Mouse (Mus musculus) bone marrow macrophage, adult 2 months (primary cell): ENCODE measurements around the gene Snrpd3. TPM values are rescaled to one million over a fixed set of nuclear protein-coding genes. Genes with fewer than 3 reads are reported as not detected.
"Not testable (repeated sequence)": the region's sequence is repeated elsewhere in the genome, so short reads cannot be mapped to it uniquely, and the experiment has no call there.

Experiments used
- H3K27ac ChIP-seq: 2 replicates; pipeline ENCODE4 v1.5.1; 2012; ENCODE audit warnings: low read depth, low read length; ENCODE audit not compliant: insufficient read depth
- H3K4me1 ChIP-seq: 2 replicates; pipeline ENCODE4 v1.6.1; 2012; ENCODE audit warnings: low read length; ENCODE audit not compliant: control insufficient read depth, insufficient read depth
- H3K4me3 ChIP-seq: 2 replicates; pipeline ENCODE4 v1.5.1; 2012; ENCODE audit warnings: mild to moderate bottlenecking, low read length, moderate library complexity; ENCODE audit not compliant: insufficient read depth
- CTCF ChIP-seq: IDR thresholded peaks from 2 replicates; pipeline ENCODE4 v1.5.1; 2012; ENCODE audit warnings: low read depth, mild to moderate bottlenecking, low read length, moderate library complexity
- POLR2A ChIP-seq: IDR thresholded peaks from 2 replicates; pipeline ENCODE4 v1.6.1; 2012; ENCODE audit warnings: mild to moderate bottlenecking, low read depth, low read length, borderline replicate concordance
- polyA plus RNA-seq: library from polyadenylated mRNA; stranded (reverse); fragments of >200 nt; gene quantifications from 2 replicates; pipeline ENCODE4 v1.2.4, GENCODE M21; 2012; ENCODE audit not compliant: missing spikeins, insufficient read depth, insufficient read length

The Snrpd3 gene
- polyA plus RNA-seq, 1 experiment = 94.5 TPM

DNA sequence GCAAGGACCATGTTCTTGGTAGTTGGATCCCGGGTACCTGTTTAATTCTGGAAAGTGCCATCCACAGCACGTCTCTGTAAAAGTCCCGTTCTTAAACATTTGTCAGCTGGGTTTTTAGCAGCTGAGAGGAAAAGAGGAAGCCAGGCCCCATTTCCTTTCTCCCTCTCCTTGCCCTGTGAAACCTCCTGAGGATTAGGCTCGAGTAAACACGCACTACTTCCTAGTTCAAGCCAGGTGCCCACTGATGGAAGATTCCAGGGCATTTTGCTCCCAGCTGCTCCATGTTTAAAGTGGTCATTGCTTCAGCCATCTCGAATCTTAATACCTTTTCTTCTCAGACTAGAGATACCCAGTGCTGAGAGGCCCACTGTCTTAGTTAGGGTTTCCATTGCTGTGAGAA lies 32.6 kb upstream of the Snrpd3 start:
- Histone ChIP-seq H3K27ac (no peak overlapping the region), H3K4me1 (peaks cover 13% of the 10 kb centered on the region), H3K4me3 (no peak overlapping the region)
- TF ChIP-seq CTCF (no peak), POLR2A (no peak)

DNA sequence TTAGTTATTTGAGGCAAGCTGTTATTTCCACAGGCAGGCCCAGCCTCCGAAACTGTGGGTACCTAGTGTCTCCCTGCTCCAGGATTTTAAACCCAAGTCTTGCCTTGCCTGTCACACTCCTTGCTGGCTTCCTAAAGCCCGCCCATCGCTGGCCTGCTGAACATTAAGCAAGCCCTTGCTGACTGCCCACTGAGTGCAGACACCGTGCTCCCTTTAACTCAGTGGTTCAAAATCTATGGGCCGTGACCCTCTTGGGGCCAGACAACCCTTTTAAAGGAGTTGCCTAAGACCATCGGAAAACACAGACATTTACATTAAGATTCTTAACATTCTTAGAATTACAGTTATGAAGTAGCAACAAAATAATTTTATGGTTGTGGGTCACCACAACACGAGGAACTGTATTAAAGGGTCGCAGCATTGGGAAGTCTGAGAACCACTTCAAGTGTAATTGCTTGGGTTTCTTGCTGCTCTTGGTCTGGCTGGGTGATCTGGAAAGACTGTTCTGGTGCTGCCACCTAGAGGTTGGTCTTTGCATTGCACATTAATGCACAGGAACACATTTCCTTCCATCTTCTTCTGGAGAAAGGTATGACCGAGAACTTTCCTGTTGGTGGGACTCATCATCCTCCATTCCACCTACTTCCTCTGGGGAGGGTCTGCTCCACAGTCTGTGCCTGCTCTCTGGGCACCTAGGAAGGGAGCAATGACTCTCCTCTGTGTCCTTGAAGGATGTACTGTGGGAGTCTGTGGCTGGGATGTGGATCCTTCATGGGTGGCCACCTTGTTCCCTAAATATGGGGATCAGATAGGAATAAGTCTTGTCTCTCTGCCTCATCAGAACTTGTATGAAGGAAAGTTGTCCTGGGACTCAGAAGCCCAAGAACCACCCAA lies 31.0 kb upstream of the Snrpd3 start:
- H3K4me1 ChIP-seq = peaks cover 22% of the 10 kb centered on the region

DNA sequence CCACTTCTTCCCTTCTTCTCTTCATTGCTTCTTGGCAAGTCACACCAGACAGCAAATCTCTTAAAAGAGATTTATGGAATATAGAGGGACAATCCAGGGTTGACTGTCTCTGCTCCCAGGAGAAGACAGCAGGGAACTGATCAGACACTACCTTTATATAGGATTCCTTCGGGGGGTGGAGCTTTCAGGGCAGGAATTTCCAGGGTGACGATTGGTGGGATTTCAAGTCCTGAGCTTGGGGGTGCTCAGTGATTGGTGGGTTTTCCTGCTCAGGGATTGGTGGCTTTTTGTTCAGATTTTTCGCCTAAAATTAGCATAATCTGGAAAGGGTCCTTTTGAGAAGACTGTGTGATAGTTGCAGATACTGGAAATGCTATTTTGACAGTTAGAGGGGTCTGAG lies 30.2 kb upstream of the Snrpd3 start:
- peaks cover 27% of the 10 kb centered on the region for H3K4me1 ChIP-seq
- TF ChIP-seq CTCF = no peak
- no peak for TF ChIP-seq POLR2A

More for the DNA sequence above, 31.0 kb upstream of the Snrpd3 start:
- no peak for TF ChIP-seq POLR2A
- TF ChIP-seq CTCF = no peak; the same call in 1 of the 2 replicates
- Histone ChIP-seq H3K27ac (no peak overlapping the region), H3K4me3 (no peak overlapping the region)

DNA sequence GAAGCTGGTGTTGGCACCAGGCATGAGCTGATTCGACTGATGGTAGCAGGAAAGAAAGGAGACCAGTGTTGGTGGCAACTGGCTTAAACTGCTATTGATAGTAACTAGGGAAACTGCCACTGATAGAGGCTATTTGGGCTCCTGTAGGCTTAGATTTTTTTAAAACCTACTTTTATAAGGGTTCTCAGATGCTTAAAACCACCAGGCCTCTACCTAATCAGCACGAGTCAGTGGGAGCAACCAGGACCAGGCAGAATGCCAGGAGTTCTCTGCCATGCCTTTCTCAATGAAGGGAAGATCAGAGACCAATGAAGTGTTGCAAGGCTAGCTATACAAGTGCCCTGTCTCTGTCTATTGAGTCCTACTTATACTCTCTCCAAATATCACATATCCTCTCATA lies 27.8 kb upstream of the Snrpd3 start:
- no peak overlapping the region for H3K4me3 ChIP-seq
- no peak for TF ChIP-seq POLR2A
- no peak for TF ChIP-seq CTCF
- no peak overlapping the region for H3K27ac ChIP-seq
- H3K4me1 ChIP-seq = peaks cover 25% of the 10 kb centered on the region

More for the DNA sequence above, 30.2 kb upstream of the Snrpd3 start:
- H3K4me3 ChIP-seq = no peak overlapping the region
- no peak overlapping the region for H3K27ac ChIP-seq

DNA sequence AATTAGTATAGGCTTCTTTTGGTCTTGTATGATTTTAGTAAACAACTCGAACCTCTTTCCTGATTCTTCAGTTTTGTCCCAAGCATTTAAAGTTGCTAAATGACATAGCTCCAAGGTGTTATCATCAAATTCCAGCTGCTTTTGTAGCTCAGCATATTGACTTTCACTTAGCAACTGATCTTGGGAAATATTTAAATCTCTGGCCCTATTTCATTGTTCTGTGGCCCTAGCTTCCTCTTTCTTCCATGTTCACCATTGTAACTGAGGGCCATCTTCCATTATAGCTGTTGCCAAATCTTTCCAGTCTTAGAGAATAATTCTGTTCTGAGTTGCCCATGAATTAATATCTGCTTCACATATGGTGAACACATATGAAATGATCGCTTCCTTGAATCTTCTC lies 26.6 kb upstream of the Snrpd3 start:
- TF ChIP-seq POLR2A = no peak
- TF ChIP-seq CTCF = no peak
- Histone ChIP-seq H3K4me3 (no peak overlapping the region), H3K27ac (no peak overlapping the region), H3K4me1 (peaks cover 27% of the 10 kb centered on the region)

DNA sequence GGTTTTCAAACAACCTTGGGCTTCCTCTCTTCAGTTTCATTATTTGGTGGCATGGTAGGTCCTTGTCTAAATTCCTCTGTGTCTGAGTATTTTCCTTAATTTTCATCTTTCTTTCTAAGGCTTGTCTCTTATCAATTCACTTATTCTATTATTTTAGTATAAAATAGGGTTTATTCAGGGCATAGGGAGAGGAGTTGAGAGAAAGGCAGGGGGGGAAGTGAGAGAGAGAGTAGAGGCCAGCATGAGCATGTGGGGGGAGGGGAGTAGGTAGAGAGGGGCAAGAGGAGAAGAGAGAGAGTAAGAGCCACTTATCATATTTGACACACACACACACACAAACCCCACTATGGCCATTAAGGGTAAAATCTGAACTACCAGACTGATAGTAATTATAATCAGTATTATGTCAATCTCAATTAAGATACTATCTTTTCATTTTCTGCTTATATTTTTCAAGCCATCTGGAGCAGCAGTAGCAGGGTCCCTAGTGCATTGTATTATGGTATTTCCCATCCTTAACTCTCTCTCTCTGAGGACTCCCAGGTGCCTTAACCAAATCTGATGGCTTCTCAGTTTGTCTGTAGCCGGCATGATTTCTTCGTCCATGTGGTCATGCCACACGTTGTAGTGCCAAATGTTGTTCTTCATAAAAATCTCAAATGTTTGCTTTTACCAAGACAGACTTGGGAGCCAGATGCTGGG lies 26.0 kb upstream of the Snrpd3 start:
- H3K4me3 ChIP-seq = no peak overlapping the region
- peak overlapping the region; percentile 25 for H3K27ac ChIP-seq
- peaks cover 30% of the 10 kb centered on the region for H3K4me1 ChIP-seq
- no peak for TF ChIP-seq CTCF

DNA sequence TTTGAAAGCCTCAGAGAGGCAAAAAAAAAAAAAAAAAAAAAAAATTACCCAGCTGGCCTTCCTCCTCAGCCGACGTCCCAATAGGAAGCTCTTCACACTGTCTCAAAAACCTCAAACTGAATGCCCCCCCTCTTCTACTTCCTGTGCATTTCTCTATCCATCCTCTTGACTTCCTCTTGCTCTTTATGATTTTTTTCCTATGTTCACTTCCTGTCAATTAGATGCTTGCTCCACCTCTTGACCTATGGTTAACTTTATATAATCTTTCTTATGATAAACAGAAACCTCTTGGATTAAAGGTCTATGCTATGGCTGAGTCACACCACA lies 25.5 kb upstream of the Snrpd3 start:
- peak overlapping the region; percentile 25 for H3K27ac ChIP-seq
- TF ChIP-seq POLR2A = no peak
- TF ChIP-seq CTCF = no peak
- peaks cover 30% of the 10 kb centered on the region for H3K4me1 ChIP-seq
- H3K4me3 ChIP-seq = no peak overlapping the region

DNA sequence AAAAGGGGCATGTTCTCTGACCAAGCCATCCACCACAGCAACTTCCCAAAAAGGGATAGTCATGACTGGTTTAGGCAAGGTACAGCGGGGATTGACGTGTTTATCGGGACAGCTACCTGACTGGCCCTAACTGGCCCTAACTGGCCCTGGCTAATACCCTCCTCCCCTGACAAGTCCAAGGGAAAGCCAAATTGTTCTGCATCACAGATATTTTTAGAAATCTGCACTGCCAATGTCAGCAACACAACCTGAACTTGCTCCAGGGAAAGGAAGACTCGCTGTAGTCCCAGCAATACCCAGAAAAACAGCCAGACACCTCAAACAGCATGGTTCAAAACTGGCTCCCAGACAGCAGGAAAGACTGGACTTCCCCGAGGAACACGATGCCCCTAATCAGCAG lies 22.0 kb upstream of the Snrpd3 start:
- no peak for TF ChIP-seq CTCF
- TF ChIP-seq POLR2A = no peak
- peaks cover 34% of the 10 kb centered on the region for H3K4me1 ChIP-seq
- no peak overlapping the region for H3K27ac ChIP-seq
- H3K4me3 ChIP-seq = no peak overlapping the region

DNA sequence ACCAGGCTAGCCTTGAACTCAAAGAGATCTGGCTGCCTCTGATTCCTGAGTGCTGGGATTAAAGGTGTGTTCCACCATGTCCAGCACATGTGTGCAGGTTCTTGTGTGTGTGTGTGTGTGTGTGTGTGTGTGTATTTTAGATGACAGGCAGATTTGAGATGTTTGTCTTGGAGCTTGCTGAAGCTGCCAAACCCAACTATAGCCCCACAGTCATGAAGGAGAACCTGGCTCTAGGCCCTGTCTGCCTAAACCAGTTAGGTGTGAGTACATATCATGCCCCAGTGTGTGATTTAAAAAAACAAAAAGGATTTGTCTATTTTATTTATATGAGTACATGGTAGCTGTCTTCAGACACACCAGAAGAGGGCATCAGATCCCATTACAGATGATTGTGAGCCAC lies 21.4 kb upstream of the Snrpd3 start:
- Histone ChIP-seq H3K4me1 (peaks cover 32% of the 10 kb centered on the region), H3K4me3 (no peak overlapping the region), H3K27ac (no peak overlapping the region)
- TF ChIP-seq CTCF = no peak
- no peak for TF ChIP-seq POLR2A

DNA sequence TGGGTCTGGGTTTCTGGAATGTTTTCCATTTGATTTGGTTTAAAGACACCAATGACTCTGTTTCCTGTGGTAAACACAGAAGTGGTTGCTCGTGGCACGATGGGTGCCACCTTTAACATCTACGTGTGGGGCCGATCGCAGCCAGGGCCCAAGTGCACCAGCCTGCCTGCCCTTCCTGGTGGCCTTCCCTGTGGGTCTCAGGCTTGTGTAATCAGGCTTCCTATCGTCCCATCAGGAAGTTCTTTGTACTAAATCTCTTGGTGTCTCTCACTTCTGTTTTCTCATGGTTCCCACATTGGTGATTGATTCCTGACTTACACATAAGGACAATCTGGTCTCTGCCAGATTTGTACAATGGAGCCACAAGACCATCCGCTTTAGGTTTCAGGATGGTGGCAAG lies 18.1 kb upstream of the Snrpd3 start:
- H3K27ac ChIP-seq, H3K4me3 ChIP-seq: not testable (repeated sequence)
- peaks cover 27% of the 10 kb centered on the region for H3K4me1 ChIP-seq

DNA sequence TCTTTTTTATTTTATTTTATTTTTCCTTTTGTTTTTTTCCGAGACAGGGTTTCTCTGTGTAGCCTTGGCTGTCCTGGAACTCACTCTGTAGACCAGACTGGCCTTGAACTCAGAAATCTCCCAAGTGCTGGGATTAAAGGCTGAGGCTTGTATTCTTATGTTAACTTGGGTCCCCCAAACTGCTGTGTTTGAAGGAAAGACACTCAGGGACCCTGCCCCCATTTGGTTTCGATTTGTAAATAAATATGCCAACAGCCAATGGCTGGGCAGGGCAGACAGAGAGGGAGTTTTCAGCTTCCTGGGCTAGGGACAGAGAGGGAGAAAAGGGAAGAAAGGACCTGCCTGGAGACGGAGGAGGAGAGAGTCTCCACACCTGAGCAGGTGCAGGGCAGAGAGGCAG lies 17.6 kb upstream of the Snrpd3 start:
- Histone ChIP-seq H3K27ac (no peak overlapping the region), H3K4me1 (peaks cover 30% of the 10 kb centered on the region), H3K4me3 (no peak overlapping the region)
- TF ChIP-seq CTCF (no peak), POLR2A (no peak)
